Mouse (Mus musculus): ENCODE results near the gene Il27ra.

- TF ChIP-seq POLR2A (IDR thresholded peaks at IDR 0.05; ENCODE audit: borderline replicate concordance, control insufficient read depth, low read depth, low read length) = no peak
- no peak for TF ChIP-seq CTCF (IDR thresholded peaks at IDR 0.05; ENCODE audit: control insufficient read depth, insufficient read depth, low read length)
Measured at GRCm38 (mm10) chr8:84067911-84068310, 25.5 kb upstream of the Il27ra start.

All from bone marrow, adult 2 months (tissue).